Mouse (Mus musculus): ENCODE results near the gene H13.

- TF ChIP-seq CTCF (conservative IDR thresholded peaks at IDR 0.05; ENCODE audit: low read length) (no peak), POU5F1 (IDR thresholded peaks at IDR 0.05; ENCODE audit: borderline replicate concordance, low read length) (no peak), NANOG (IDR thresholded peaks at IDR 0.05; ENCODE audit: borderline replicate concordance, low read length) (no peak)
Observed at GRCm38 (mm10) chr2:152629239-152629638, 40.0 kb upstream of the H13 start.

Data from E14TG2a.4 (cell line).